Mouse (Mus musculus): ENCODE data around the gene Tob1.

The Tob1 gene

DNA sequence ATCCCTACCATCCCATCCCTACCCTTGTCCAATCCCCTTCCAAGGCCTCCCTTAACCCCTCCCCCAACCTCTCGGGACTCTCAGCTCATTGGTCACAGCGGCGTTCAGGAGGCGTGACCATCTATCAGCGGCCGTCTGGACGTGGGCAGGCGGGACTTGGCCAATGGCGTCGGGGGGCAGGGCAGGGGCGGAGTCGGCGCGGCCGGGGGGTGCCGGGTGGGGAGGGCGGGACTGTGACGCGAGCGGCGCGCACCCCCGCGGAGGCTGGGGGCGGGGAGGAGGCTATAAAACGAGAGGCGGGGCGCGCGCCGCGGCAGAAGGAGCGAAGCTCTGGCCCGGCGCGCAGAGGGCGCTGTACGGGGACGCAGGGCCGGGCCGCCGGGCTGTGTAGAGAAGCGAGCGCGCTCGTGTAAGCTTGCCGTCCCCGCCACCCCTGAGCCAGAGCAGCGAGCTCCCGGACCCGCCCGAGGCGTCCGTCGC is at the start of gene Tob1:
Gene Tob1 (plus strand): TSS at position 331 of the 480 bp plus-strand sequence.
- DNase-seq (ENCODE audit: low spot score): peak; percentile 99

DNA sequence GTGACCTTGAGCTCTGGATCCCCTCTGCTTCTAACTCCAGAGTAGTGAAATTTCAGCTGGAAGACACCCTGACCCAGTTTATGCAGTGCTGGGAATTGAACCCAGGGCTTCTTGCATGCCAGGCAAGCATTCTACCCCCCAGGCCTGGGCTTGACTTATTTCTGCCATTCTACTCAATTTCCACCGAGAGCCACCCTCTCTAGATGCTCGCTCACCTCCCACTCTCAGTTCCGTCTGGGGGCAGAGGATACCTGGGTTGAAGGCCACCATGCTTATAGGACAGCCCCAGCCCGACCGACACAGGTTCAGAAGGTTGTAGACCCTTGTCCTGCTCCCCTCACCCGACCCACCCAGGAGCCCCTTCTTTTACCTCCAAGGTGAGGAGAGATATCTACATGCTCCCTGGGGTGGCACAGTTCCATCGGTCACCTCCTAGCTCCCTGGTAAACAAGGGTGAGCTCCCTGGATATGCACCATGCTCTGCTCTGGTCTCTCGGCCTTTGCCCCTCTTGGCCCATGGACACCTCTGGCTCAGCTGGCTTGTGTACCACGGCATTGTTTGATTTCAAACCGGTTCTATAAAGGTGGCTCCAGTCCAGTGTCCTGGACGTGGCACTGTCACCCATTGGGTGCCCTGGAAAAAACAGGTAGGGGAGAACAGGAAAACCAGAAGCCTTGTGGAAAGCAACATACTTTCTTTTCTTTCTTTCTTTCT is 49.2 kb upstream of the Tob1 start:
- no peak for DNase-seq (ENCODE audit: low spot score)

DNA sequence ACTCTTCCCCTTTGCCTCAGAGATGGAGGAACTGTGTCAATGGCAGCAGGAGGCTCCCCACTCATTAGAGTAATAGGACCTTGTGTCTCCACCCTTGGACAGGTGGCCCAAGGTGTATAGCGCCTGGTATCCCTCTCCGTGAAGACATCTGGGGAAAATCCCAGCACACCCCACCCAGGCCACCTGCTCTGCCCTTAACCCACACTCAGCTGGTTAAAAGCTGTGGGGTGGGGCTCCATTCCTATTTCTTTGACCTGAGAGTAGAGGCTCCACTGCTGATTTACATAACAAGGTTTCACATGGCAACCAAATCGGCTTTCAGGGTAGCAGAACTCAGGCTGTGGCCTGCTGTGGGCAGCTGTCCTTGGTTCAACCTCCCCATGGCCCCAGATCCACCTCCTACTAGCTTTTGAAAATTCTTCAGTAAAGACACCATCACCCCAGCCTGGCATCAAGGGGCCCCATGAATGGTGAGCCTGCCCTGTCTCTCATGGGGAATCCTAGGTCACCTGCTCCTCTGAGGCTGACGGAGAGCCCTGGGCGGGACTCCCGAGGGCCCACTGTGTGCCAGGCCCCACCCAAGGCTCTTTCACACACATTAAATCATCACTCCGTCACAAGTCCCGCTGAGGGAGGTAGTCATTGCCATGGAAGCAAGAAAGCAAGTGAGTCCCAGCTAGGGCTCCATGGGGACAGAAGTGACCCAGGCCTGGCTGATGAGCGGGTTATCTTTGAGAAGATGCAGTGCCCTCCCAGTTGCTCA is 48.1 kb upstream of the Tob1 start:
- DNase-seq (ENCODE audit: low spot score): no peak

DNA sequence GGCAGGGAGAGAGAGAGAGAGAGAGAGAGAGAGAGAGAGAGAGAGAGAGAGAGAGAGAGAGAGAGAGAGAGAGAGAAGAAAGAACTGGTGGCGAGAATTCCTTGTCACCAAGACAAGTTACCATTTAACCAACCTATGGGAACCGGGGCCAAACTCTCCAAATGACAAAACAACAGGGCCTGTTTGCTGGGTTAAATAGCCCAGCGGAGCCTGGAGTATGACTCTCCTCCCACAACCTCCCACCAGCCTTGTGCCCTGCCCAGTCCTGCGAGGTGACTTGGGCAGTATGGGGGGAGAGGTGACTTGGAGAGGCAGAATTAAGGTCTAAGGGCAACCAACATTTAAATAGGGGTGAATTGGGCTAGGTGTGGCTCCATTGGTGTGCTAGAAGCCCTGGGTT is 45.5 kb upstream of the Tob1 start:
- no peak for DNase-seq (ENCODE audit: low spot score)

DNA sequence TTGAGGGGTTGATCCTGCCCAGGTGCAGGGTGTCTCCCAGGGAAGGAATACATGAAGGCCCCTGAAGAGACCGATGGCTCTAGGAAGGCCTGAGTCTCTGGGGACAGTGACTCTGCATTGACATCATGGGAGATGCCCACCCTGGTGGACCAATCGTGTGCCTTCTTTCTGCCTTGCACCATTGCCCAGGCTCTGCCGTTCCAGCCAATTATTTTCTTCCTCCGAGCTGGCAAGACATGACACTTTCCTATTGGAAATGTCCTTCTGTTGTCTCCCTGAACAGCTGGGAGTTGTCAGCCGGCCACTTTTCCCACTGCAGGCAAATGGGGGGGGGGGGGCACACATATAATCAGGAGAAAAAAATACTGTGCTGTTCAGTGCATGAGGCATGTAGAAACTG is 43.0 kb upstream of the Tob1 start:
- no peak for DNase-seq (ENCODE audit: low spot score)

DNA sequence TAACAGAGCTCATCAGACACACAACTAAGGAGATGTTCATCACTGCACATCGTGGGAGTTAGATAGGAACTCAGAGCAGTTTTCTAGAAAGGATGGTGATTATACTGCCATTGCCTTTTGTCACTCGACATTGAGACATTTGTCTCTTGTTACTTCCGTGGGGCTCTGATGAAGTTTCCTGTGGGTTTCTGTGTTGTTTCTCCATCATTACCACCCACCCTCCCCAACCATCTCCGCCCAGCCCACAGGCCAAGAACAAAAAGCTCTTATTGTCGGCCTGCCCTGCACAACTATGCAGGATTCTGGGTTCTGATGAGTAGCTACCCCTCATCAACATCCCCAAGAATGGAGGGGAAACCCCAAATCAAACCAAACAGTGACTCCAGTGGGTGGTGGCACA is 41.7 kb upstream of the Tob1 start:
- DNase-seq (ENCODE audit: low spot score): no peak

DNA sequence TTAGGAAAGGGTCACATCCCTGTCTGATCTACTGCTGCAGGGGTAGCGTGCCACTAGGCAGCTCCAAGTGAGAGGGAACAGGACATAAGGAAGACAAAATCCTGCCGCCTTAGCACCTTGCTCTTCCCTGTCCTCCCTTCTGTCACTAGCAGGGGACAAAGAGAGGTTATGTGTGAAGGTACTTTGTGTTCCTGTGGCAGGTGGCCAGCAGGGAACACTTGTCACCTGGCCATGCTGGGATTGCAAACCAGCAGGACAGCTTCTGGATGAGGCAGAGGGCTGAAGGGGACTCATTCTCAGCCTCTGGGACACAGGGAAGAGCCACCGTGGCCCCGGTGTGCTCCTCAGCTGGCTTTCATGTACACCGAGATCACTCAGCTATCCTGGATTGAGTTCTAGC is 39.6 kb upstream of the Tob1 start:
- DNase-seq (ENCODE audit: low spot score): no peak

DNA sequence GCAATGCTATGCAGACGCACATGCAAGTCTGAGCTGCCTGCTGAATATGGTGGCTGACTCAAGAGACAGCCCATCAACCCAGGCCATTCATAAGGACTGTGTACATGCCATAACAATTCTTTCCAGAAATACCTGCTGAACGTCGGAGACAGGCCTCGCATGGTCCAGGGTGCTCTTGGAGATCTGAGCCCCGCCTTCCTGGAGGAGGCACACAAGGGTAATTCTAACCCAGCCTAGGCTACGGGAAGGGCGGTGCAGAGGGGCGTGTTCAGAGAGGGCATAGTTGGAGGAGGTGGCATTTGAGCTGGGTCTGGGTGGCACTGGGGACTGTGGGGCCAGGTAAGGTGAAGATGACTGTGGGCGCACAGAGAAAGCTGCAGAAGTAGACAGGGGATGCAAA is 39.1 kb upstream of the Tob1 start:
- DNase-seq (ENCODE audit: low spot score): peak; percentile 13

DNA sequence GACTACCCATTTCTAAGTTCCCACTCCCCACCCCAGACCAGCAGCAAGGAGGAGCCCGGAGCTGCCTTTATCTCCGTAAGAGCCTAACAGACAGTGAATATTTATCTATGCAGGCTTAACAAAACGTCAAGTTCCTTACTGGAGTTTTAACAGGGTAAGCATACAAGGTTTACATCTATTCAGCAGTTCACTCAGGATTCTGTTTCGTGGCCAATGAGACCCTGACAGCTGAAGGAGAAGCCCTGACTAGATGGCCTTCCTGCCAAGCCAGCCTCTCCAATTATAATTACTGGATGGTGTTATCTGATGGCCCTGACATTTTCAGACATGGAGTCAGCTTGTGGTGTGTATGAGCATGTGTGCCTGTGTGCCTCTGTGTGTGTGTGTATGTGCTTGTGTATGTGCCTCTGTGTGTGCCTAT is 37.5 kb upstream of the Tob1 start:
- peak; percentile 22 for DNase-seq (ENCODE audit: low spot score)

DNA sequence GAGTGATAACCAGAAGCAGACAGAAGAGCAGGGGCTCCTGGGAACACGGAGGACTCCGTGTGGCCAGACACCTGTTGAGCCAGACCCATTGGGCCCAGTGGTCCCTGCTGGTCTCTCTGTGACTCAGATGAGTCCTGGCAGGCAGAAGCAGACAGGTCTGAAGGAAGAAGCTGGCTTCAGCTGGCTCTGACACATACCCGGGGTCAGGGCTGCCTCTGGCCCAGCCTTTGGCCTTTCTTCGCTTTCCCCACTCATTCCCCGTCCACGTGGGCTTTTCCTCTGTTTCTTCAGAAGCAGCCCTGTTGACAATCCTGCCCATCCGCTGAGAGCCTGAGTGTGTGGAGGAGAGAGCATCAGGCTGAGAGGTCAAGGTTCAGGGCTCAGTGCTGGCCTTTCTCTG is 36.0 kb upstream of the Tob1 start:
- DNase-seq (ENCODE audit: low spot score): no peak

DNA sequence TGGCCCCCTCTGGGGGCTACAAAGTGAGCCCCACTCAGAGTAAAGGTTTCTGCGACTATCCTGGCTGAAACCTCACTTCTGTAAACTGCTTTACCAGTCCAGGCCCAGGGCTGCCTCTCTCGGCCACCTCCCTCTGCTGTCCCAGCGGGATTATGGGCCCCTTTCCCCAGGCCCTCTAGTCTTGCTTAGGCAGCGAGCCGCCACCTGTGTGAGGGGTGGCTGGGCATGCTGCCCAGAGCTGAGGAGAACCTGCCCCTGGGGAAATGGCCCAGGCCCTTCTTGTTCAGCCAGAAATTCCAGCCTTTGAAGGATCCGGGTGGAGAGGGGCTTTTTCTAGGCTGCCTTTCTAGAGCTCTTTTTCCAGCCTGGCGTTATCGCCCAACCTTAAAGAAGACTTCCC is 35.6 kb upstream of the Tob1 start:
- DNase-seq (ENCODE audit: low spot score): no peak

DNA sequence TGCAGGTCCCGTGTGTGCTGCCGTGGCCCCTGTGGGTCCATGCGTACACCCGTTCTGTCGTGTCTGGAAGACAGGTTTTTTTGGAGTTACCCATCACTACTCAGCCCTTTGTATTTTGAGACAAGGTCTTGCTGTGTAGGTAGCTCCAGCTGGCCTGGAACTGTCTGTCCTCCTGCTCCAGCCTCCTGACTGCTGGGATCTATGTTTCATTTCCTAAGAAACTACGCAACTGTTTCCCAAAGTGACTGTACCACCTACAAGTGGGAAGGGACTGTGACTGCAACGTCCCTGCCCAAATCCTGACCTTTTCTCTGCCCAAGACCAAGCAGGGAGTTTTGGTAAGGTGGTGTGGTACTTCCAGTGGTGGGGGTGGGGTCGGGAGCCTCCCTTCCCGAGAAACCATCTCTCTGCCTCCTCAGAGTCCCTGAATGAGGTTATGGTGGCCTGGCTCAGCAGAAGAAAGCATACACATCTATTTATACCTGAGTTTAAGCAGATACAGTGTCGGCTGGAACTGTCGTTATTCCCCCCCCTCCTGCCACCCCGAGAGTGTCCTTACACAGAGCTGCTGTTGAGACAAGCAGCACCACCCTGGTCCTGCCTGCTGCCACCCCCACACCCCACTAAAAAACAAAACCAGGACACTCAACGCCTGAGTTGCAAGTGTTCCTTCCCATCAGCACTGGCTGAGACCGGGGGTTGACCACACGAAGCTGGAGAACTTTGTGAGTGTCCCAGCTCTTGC is 33.2 kb upstream of the Tob1 start:
- no peak for DNase-seq (ENCODE audit: low spot score)

DNA sequence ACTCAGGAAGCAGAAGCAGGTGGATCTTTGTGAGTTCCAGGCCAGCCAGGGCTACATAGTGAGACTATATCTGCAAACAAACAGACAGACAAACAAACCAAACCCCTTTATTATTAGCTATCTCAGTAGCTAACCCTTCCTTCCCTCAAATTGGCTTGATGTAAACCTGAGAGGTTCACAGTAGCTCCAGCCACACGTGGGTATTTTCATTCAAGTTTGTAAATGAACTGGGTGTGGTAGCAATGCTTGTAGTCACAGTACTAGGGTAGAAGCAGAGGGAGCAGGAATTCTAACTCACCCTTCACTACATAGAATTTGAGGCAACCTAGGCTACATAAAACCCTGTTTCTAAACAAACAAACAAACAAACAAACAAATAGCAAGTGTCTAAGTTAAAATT is 31.5 kb upstream of the Tob1 start:
- DNase-seq (ENCODE audit: low spot score): no peak

DNA sequence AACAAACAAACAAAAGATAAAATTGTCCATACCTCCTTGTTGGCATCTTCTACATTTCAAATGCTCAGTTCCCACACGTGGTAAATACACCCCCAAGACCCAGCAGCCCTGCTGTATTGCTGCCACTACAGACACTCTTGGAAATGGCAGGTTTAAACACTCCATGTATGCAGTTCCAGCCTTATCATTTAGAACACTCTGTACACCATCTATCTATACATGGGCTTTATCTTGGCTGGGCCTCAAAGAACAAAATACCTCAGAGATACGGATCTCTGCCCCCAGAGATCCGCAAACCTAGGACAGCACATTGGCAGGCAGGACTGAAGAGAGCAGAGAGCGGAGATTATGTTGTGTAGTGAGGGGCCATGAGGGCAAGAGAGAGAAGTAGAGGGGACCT is 31.1 kb upstream of the Tob1 start:
- no peak for DNase-seq (ENCODE audit: low spot score)

DNA sequence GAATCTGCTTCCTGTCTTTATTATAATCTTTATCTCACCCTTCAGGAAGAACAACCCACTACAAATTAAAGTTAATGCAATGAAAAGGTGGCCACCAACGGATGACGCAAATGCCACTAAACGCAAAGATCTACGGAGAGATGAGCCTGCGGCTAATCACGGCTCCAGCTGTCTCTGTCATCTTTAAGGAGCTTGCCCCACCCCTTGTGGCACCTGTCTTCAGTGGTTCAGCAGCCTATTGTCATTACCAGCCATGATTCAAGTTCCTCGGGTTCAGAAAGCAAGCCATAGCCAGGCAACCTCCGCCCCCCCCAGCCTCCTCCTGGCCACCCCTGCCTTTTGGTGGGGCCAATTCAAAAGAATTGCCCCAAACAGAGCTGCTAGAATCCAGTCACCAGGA is 29.6 kb upstream of the Tob1 start:
- DNase-seq (ENCODE audit: low spot score): no peak

DNA sequence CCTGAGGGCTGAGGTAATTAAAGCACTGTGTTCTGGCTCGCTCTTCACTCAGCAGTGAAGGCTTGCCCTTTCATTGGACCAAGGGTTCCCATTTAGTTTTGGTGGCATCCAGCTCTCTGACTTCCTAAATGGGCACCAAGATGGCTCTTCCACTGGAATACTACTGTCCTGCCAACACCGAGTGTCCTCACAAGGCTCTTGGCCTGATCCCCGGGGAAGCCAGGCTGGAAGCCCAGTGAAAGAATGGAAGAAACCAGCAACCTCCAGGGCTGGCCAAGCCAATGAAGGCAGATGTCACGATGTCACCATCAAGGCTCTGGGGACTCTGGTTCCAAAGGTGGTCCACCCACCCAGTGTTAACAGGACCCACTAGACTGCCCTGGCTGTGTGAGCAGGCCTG is 28.5 kb upstream of the Tob1 start:
- DNase-seq (ENCODE audit: low spot score): no peak

DNA sequence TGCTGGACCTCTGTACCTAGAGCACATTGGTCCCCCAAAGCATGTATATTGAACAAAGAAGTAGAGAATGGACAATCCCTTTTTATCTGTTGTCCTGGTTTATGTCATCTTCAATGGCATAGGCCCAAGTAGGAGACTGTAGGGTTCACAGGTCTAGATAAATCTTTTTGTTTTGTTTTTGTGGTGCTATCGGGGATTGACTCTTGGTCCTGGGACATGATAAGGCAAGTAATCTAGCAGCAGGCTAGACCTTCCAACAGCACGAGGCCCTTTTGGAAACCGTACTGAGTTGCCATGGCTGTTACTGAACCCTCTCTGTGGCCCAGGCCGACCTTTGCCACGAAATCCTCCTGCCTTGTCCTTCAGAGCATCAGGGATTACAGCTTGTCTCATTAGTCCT is 28.1 kb upstream of the Tob1 start:
- no peak for DNase-seq (ENCODE audit: low spot score)

DNA sequence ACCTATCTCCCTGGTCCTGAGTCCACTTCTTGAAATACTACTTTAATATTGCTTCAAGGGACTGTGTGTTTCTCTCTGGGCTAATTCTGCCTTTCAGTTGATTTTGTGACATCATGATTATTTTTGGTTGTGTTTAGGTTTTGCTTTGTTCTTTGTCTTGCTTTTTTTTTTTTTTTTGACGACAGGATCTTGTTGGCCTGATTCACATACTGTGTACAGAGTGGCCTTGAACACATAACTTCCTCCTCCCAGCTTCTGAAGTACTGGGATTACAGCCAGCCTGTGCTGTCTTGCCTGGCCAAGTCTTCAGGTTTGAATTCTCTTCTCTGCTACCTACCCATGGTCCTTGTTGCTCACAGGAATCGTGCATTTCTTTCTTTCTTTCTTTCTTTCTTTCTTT is 27.6 kb upstream of the Tob1 start:
- no peak for DNase-seq (ENCODE audit: low spot score)

DNA sequence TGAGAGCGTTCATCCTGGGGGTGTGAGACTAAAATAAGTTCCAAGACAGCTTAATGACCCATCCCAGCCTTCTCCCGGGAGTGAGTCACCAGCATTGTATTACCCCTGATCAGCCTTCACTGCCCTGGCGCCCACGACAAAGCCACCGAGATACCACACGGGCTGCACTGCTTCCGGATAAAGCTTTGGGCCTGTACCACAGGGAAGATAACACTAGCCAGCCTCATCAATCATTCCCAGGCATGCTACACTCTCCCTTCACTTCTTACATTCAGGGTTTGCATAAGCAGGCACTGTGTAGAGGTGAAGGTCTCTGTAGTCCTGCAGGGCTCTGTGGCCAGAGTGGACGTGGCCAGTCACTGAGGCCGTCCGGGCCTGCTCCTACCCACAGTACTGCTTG is 21.7 kb upstream of the Tob1 start:
- DNase-seq (ENCODE audit: low spot score): no peak

DNA sequence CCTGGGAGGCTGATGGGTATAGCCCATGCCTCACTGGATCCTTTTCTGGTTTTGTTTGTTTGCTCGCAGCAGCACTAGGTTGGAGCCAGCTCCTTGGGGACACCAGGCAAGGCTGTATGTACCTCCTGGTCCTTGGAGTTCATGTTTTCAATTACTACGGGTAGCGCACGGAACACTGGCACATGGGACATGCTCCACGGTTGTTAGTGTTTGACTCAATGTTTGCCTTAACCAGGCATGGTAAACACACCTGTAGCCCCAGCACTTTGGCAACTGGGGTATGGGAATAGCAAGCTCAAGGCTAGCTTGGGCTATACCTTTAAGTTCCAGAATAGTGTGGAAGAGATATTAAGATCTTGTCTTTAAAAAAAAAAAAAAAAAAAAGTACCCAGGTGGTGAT is 20.6 kb upstream of the Tob1 start:
- DNase-seq (ENCODE audit: low spot score): no peak

DNA sequence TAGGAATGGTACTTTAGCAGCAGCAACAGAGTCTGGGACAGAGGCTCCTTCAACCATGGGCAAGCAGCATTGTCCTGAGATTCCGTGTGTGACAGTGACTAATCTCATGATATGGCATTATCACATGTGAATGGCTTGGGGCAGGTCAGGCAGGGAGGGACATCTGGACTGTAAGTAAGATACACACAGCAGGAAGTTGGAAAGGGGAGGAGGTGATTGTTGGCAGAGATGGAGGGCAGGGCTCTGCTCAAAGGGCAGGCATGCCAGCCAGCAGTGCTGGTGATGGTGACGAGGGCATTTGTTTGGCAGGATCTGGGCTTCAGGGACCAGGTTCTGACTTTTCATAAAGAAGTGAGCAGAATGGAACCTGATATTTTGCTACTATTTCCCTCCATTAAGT is 18.1 kb upstream of the Tob1 start:
- no peak for DNase-seq (ENCODE audit: low spot score)

DNA sequence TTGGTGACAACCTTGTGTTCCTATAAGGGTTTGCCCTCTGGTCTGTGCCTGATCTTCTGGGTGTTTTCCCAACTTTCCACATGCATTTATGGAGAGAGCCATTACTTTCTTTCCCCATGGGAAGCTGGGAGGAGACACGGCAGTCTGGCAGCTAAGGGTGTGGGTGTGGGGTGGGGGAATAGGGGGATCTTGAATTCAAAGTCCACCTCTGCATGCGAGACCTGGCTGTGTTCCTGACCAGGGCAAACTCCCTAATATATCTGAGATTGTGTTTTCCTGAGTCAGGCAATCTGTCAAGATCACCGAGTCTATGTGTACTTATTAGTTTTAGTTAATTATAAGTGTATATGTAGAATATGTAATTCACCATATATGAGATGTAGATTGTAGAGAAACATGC is 14.9 kb upstream of the Tob1 start:
- no peak for DNase-seq (ENCODE audit: low spot score)

All from c-Kit-positive CD71-positive TER-119-positive erythroid progenitor cells, embryonic 14.5 days (primary cell).